Mouse (Mus musculus): ENCODE results near the gene Col6a6. TPM values are rescaled to one million over a fixed set of nuclear protein-coding genes. Genes with fewer than 3 reads are reported as not detected.
A peak's percentile ranks its signal among the peaks of the same experiment; 100 is the strongest.

The Col6a6 gene
- polyA plus RNA-seq, 1 experiment from 2014 or later = 1.1 TPM

DNA sequence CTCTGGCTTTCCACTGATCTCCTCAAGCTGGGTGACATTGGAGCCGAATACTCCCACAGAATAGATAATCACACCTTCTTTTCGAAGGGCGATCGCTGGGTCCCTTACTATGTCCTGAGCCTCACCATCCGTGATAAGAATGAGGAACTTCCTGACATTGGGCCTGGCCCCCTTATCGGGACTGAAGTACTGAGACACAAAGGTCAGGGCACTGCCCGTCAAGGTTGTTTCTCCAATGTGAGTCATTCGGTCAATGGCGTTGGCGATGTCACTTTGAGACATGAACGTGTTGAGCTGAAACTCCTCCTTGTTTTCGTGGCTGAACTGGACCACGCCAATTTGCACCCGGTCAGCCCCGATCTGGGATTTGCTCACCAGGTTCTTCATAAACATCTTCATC is 47.3 kb downstream of the Col6a6 start:
- Histone ChIP-seq H3K9me3 (ENCODE audit: low read length) (no peaks in the 10 kb centered on the region), H3K4me3 (ENCODE audit: low read length) (no peak overlapping the region), H3K4me2 (replicated peaks; ENCODE audit: low read depth, low read length) (no peak overlapping the region), H3K36me3 (ENCODE audit: insufficient read depth, low read length) (no peaks in the 10 kb centered on the region), H3K4me1 (ENCODE audit: insufficient read depth, low read length) (no peaks in the 10 kb centered on the region), H3K27ac (ENCODE audit: low read length) (no peak overlapping the region), H3K9ac (replicated peaks; ENCODE audit: low read length) (no peak overlapping the region), H3K27me3 (ENCODE audit: insufficient read depth, low read length) (no peaks in the 10 kb centered on the region)
- 93% methylated on average over 15 of the region's 15 CpGs for WGBS
- no peak for ATAC-seq (ENCODE audit: low FRiP score, low TSS enrichment)

DNA sequence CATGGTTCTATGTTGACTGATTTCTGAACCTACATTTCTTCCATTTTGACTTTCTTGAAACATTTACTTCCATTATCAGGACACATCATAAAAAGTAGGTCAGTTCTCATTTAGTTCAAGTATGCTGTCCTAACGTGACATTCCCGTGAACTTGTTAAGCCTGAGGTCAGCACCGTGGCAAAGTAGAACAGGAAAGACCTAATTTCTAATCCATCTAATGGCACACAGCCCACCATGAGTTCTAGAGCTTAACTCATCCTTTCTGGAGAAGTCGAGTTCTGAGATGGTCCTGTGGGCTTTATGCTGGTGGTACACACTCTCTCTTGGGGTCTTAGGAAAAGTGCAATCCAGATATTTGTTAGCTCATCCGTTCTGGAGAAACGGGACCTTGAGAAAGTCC is 49.2 kb downstream of the Col6a6 start:
- no peak for ATAC-seq (ENCODE audit: low FRiP score, low TSS enrichment)
- no peaks in the 10 kb centered on the region for H3K9me3 ChIP-seq (ENCODE audit: low read length)
- no peak overlapping the region for H3K9ac ChIP-seq (replicated peaks; ENCODE audit: low read length)
- no peak overlapping the region for H3K4me2 ChIP-seq (replicated peaks; ENCODE audit: low read depth, low read length)
- no peaks in the 10 kb centered on the region for H3K4me1 ChIP-seq (ENCODE audit: insufficient read depth, low read length)
- no peaks in the 10 kb centered on the region for H3K27me3 ChIP-seq (ENCODE audit: insufficient read depth, low read length)
- no peaks in the 10 kb centered on the region for H3K36me3 ChIP-seq (ENCODE audit: insufficient read depth, low read length)
- no peak overlapping the region for H3K4me3 ChIP-seq (ENCODE audit: low read length)
- 89% methylated on average over 6 of the region's 6 CpGs for WGBS
- no peak overlapping the region for H3K27ac ChIP-seq (ENCODE audit: low read length)

DNA sequence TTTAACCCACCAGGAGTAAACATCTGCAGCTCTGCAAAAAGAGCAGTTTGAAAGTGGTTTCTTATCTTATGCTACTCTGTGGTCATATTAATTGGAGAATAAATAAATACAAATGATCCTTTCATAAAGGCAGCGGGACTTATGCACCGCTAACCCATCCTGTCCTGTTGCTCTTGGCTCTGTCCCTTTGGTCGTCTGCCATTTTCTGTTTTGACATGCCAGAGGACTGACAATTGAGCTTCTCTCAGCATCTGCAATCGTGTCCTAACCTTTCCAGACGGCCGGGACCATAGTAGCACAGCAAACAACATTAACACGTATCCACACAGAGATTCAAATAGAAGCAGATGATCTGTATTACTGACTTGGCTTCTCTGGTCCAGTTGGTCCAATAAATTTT is 53.1 kb downstream of the Col6a6 start:
- H3K27me3 ChIP-seq (ENCODE audit: insufficient read depth, low read length) = no peaks in the 10 kb centered on the region
- peak; percentile 35; the same call in 1 of the 2 replicates for ATAC-seq (ENCODE audit: low FRiP score, low TSS enrichment)
- H3K4me2 ChIP-seq (replicated peaks; ENCODE audit: low read depth, low read length) = no peak overlapping the region
- 66% methylated on average over 7 of the region's 7 CpGs for WGBS
- H3K9ac ChIP-seq (replicated peaks; ENCODE audit: low read length) = no peak overlapping the region
- peaks cover 10% of the 10 kb centered on the region for H3K4me1 ChIP-seq (ENCODE audit: insufficient read depth, low read length)
- no peaks in the 10 kb centered on the region for H3K36me3 ChIP-seq (ENCODE audit: insufficient read depth, low read length)
- H3K9me3 ChIP-seq (ENCODE audit: low read length) = no peaks in the 10 kb centered on the region
- H3K4me3 ChIP-seq (ENCODE audit: low read length) = no peak overlapping the region
- H3K27ac ChIP-seq (ENCODE audit: low read length) = no peak overlapping the region

DNA sequence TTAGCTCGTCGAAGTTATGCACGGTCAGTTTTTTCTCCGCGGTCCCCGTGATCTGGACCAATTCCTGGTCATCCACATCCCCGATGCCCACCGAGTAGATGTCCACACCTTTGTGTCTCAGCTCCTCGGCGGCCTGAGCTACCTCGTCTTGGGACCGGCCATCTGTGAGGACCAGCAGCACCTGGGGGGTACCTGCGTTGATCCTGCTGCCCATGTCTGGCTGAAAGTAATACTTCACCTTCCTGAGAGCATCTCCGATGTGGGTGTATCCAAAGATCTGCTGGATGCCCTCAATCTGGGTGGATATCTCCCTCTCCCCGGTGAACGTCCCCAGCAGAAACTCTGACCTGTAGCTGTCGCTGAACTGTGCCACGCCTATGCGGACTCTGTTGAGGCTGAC is 53.6 kb downstream of the Col6a6 start:
- Histone ChIP-seq H3K27ac (ENCODE audit: low read length) (no peak overlapping the region), H3K4me3 (ENCODE audit: low read length) (no peak overlapping the region)
- WGBS = 90% methylated on average over 19 of the region's 19 CpGs

DNA sequence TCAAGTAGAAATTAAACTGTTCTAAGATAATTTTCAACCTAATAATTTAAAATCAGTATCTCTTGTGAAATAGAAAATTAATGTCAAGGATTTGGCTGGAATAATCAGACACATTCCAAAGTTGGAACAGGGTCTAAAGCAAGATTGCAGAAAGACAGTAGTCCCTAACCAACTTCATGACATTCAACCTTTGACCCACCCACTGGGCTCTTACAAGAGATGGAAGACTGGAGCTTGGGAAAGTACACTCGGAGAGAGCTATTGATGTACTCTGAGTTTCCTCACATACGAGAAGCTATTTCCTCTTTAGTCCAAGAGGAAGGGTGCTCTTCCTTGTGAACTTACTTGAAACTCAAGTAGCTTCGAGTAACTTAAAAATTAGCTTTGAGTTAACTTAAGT is 56.6 kb downstream of the Col6a6 start:
- Histone ChIP-seq H3K27me3 (ENCODE audit: insufficient read depth, low read length) (no peaks in the 10 kb centered on the region), H3K4me1 (ENCODE audit: insufficient read depth, low read length) (peaks cover 12% of the 10 kb centered on the region), H3K4me2 (replicated peaks; ENCODE audit: low read depth, low read length) (no peak overlapping the region), H3K9ac (replicated peaks; ENCODE audit: low read length) (no peak overlapping the region), H3K9me3 (ENCODE audit: low read length) (no peaks in the 10 kb centered on the region), H3K36me3 (ENCODE audit: insufficient read depth, low read length) (no peaks in the 10 kb centered on the region), H3K4me3 (ENCODE audit: low read length) (no peak overlapping the region), H3K27ac (ENCODE audit: low read length) (no peak overlapping the region)
- 67% methylated on average over 3 of the region's 3 CpGs for WGBS
- no peak for ATAC-seq (ENCODE audit: low FRiP score, low TSS enrichment)

More for the DNA sequence above, 53.6 kb downstream of the Col6a6 start:
- no peak for ATAC-seq (ENCODE audit: low FRiP score, low TSS enrichment)
- Histone ChIP-seq H3K4me1 (ENCODE audit: insufficient read depth, low read length) (peaks cover 12% of the 10 kb centered on the region), H3K36me3 (ENCODE audit: insufficient read depth, low read length) (no peaks in the 10 kb centered on the region), H3K4me2 (replicated peaks; ENCODE audit: low read depth, low read length) (no peak overlapping the region), H3K9ac (replicated peaks; ENCODE audit: low read length) (no peak overlapping the region), H3K27me3 (ENCODE audit: insufficient read depth, low read length) (no peaks in the 10 kb centered on the region), H3K9me3 (ENCODE audit: low read length) (no peaks in the 10 kb centered on the region)

DNA sequence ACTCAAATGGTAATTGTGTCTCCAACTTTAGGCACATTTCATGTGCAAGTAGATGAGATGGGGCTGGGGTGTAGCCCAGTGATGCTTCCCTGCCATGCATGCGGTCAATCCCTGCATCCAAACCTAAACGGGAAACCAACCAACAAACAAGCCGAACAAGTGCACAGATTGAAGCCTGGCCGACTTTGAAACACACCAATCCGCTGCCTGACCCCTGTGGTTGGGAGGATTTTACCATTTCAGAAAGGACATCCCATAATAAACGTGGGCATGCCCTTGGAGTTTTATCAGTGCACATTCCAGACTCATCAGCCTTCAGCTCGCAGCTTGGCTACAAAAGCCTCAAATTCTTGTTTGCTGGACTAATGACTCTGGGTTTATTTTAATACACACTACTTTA is 57.3 kb downstream of the Col6a6 start:
- Histone ChIP-seq H3K36me3 (ENCODE audit: insufficient read depth, low read length) (no peaks in the 10 kb centered on the region), H3K4me2 (replicated peaks; ENCODE audit: low read depth, low read length) (no peak overlapping the region), H3K4me3 (ENCODE audit: low read length) (no peak overlapping the region), H3K27ac (ENCODE audit: low read length) (no peak overlapping the region), H3K9me3 (ENCODE audit: low read length) (no peaks in the 10 kb centered on the region), H3K4me1 (ENCODE audit: insufficient read depth, low read length) (peaks cover 16% of the 10 kb centered on the region), H3K27me3 (ENCODE audit: insufficient read depth, low read length) (no peaks in the 10 kb centered on the region), H3K9ac (replicated peaks; ENCODE audit: low read length) (no peak overlapping the region)
- ATAC-seq (ENCODE audit: low FRiP score, low TSS enrichment) = no peak
- 76% methylated on average over 7 of the region's 7 CpGs for WGBS

DNA sequence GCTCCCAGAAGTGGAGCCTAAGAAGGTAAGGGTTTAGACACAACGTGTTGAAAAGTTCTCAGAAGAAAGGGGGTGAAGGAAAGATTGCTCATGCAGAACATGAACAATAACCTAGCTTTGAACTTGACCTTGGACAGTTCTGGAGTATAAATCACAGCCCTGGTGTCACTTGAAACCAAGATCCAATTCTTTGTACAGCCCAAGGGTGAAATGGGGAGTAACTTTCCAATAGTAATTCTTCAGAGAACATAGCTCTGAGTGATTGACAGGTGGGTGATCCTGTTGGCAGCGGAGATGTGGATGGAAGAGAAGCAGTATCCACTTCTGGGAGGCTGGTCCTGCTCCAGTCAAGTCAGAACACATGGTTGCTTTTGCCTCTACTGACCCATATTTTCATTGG is 62.1 kb downstream of the Col6a6 start:
- no peaks in the 10 kb centered on the region for H3K27me3 ChIP-seq (ENCODE audit: insufficient read depth, low read length)
- 30% methylated on average over 2 of the region's 2 CpGs for WGBS
- ATAC-seq (ENCODE audit: low FRiP score, low TSS enrichment) = 0 out of 2 replicates have a peak, but pooled peaks have one; percentile 19
- H3K9me3 ChIP-seq (ENCODE audit: low read length) = no peaks in the 10 kb centered on the region
- H3K27ac ChIP-seq (ENCODE audit: low read length) = no peak overlapping the region
- no peaks in the 10 kb centered on the region for H3K36me3 ChIP-seq (ENCODE audit: insufficient read depth, low read length)
- H3K4me1 ChIP-seq (ENCODE audit: insufficient read depth, low read length) = peaks cover 15% of the 10 kb centered on the region
- no peak overlapping the region for H3K4me3 ChIP-seq (ENCODE audit: low read length)
- H3K4me2 ChIP-seq (replicated peaks; ENCODE audit: low read depth, low read length) = no peak overlapping the region
- H3K9ac ChIP-seq (replicated peaks; ENCODE audit: low read length) = no peak overlapping the region

DNA sequence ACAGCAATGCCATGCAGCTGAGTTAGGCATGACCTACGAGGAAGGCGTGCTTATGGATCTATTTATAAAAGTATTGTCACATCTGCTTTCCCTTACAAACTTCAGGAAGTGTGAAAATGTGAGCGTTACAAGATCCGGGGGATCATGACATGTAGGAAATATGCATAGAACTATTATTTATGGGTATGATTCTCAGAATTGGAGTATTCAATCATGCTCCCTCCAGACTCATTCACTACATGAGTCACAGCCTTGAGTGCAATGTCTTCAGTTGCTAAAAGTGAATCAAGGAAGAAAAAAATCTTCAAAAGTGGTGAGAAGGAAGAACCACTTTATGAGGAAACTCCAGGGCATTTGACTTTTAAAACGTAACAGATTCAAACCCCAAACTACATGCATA is 63.3 kb downstream of the Col6a6 start:
- Histone ChIP-seq H3K4me1 (ENCODE audit: insufficient read depth, low read length) (0 out of 2 replicates have a peak, but pooled peaks cover 6% of the 10 kb centered on the region), H3K9me3 (ENCODE audit: low read length) (no peaks in the 10 kb centered on the region), H3K27ac (ENCODE audit: low read length) (no peak overlapping the region), H3K9ac (replicated peaks; ENCODE audit: low read length) (no peak overlapping the region), H3K4me2 (replicated peaks; ENCODE audit: low read depth, low read length) (no peak overlapping the region), H3K4me3 (ENCODE audit: low read length) (no peak overlapping the region), H3K36me3 (ENCODE audit: insufficient read depth, low read length) (no peaks in the 10 kb centered on the region), H3K27me3 (ENCODE audit: insufficient read depth, low read length) (no peaks in the 10 kb centered on the region)
- no peak for ATAC-seq (ENCODE audit: low FRiP score, low TSS enrichment)
- 67% methylated on average over 5 of the region's 5 CpGs for WGBS

DNA sequence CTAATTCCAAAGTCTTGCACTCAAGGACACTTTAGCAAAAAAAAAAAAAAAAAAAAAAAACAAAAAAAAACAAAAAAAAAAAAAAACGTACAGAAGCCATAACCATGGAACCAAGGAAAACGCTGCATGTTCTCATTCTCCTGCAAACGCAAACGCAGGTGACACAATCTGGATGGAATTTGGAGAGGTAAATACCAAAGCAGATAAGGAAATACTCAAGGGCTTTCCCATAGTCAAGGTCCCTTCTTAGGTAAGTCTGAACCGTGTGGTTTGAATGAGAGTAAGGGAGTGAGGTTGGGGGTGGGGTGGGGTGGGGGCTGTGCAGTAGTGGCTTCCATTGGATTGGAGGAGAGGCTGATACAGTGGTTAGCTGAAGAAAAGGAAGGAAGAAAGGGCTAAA is 63.8 kb downstream of the Col6a6 start:
- Histone ChIP-seq H3K9ac (replicated peaks; ENCODE audit: low read length) (no peak overlapping the region), H3K27ac (ENCODE audit: low read length) (no peak overlapping the region), H3K27me3 (ENCODE audit: insufficient read depth, low read length) (no peaks in the 10 kb centered on the region), H3K4me1 (ENCODE audit: insufficient read depth, low read length) (0 out of 2 replicates have a peak, but pooled peaks cover 6% of the 10 kb centered on the region), H3K4me2 (replicated peaks; ENCODE audit: low read depth, low read length) (no peak overlapping the region), H3K4me3 (ENCODE audit: low read length) (no peak overlapping the region), H3K36me3 (ENCODE audit: insufficient read depth, low read length) (no peaks in the 10 kb centered on the region), H3K9me3 (ENCODE audit: low read length) (no peaks in the 10 kb centered on the region)
- ATAC-seq (ENCODE audit: low FRiP score, low TSS enrichment) = no peak
- WGBS = 58% methylated on average over 5 of the region's 5 CpGs

DNA sequence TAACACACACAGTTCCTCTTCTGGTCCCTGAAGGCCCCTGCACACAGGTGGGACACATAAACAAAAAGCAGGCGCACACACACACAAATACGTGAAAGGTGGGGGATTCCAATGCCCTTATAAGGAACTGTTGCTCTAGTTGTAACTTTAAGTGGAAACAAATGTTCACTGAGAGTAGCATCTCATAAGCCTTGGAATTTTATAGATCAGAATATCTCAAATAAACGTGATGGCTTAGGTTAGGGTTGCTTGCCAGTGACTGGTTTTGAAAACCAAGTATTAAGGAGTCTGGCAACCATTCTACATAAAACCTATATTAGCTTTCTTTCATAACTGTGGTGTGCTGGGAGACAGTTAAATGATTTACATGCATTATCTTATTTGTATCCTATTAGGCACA is 64.3 kb downstream of the Col6a6 start:
- H3K36me3 ChIP-seq (ENCODE audit: insufficient read depth, low read length) = no peaks in the 10 kb centered on the region
- H3K4me3 ChIP-seq (ENCODE audit: low read length) = no peak overlapping the region
- ATAC-seq (ENCODE audit: low FRiP score, low TSS enrichment) = no peak
- H3K4me1 ChIP-seq (ENCODE audit: insufficient read depth, low read length) = 0 out of 2 replicates have a peak, but pooled peaks cover 6% of the 10 kb centered on the region
- H3K9ac ChIP-seq (replicated peaks; ENCODE audit: low read length) = no peak overlapping the region
- 71% methylated on average over 3 of the region's 3 CpGs for WGBS
- no peak overlapping the region for H3K4me2 ChIP-seq (replicated peaks; ENCODE audit: low read depth, low read length)
- H3K27ac ChIP-seq (ENCODE audit: low read length) = no peak overlapping the region
- H3K9me3 ChIP-seq (ENCODE audit: low read length) = no peaks in the 10 kb centered on the region
- no peaks in the 10 kb centered on the region for H3K27me3 ChIP-seq (ENCODE audit: insufficient read depth, low read length)
